Mouse (Mus musculus) inflammation-experienced regulatory T-cells, adult 16 weeks (primary cell): ENCODE measurements around the gene Olfr1454. TPM values are rescaled to one million over a fixed set of nuclear protein-coding genes. Genes with fewer than 3 reads are reported as not detected.

Source experiments
- polyA plus RNA-seq: library from polyadenylated mRNA; unstranded; fragments of 100-300 nt; shearing (Covaris generic); gene quantifications from one replicate; pipeline ENCODE4 v1.2.1, GENCODE M21; 2017

The Olfr1454 gene
- not detected for polyA plus RNA-seq

GRCm38 (mm10) chr19:13060310-13060709, at the start of gene Olfr1454:
TSS of gene Olfr1454 (plus strand) at chr19:13060610.

GRCm38 (mm10) chr19:13028227-13028626, 32.2 kb upstream of the Olfr1454 start, which contains the start of gene Olfr1453:
TSS of gene Olfr1453 (minus strand) at chr19:13028327.

GRCm38 (mm10) chr19:13097791-13098190, 37.4 kb downstream of the Olfr1454 start, which contains the start of gene Olfr1457:
TSS of gene Olfr1457 (minus strand) at chr19:13097891.

GRCm38 (mm10) chr19:13106675-13107074, 46.3 kb downstream of the Olfr1454 start, which contains the start of gene Olfr1458:
TSS of gene Olfr1458 (minus strand) at chr19:13106775.

Other genes starting within 250 kb of the Olfr1454 start
- not detected for gene Gm5244, start 213.9 kb upstream of the Olfr1454 start, polyA plus RNA-seq
- 0.68 TPM for gene Olfr1444, start 203.3 kb upstream of the Olfr1454 start, polyA plus RNA-seq
- gene Olfr1445, start 176.8 kb upstream of the Olfr1454 start, polyA plus RNA-seq = not detected
- not detected for gene Olfr1446, start 167.1 kb upstream of the Olfr1454 start, polyA plus RNA-seq
- not detected for gene Olfr1447, start 156.9 kb upstream of the Olfr1454 start, polyA plus RNA-seq
- not detected for gene Olfr1448, start 136.2 kb upstream of the Olfr1454 start, polyA plus RNA-seq
- not detected for gene Olfr1449, start 129.8 kb upstream of the Olfr1454 start, polyA plus RNA-seq
- gene Olfr1450, start 110.4 kb upstream of the Olfr1454 start, polyA plus RNA-seq = not detected
- gene Olfr1451, start 65.6 kb upstream of the Olfr1454 start, polyA plus RNA-seq = not detected
- gene Olfr1453, start 32.3 kb upstream of the Olfr1454 start, polyA plus RNA-seq = 0.32 TPM
- gene Olfr1457, start 37.3 kb downstream of the Olfr1454 start, polyA plus RNA-seq = not detected
- not detected for gene Olfr1458, start 46.2 kb downstream of the Olfr1454 start, polyA plus RNA-seq
- gene Olfr1459, start 88.9 kb downstream of the Olfr1454 start, polyA plus RNA-seq = not detected
- gene Olfr1461, start 102.4 kb downstream of the Olfr1454 start, polyA plus RNA-seq = not detected
- not detected for gene Olfr1462, start 125.1 kb downstream of the Olfr1454 start, polyA plus RNA-seq
- gene Olfr1463, start 170.7 kb downstream of the Olfr1454 start, polyA plus RNA-seq = not detected